Mouse (Mus musculus) megakaryocyte, embryonic 14.5 days (primary cell): ENCODE results near the gene Gm11444.

Experiments used
- FLI1 ChIP-seq: IDR thresholded peaks from 2 replicates; pipeline ENCODE4 v1.6.1; 2012; ENCODE audit warnings: low read length, inconsistent platforms, mixed read lengths
- GATA1 ChIP-seq: IDR thresholded peaks from 3 replicates; pipeline ENCODE4 v1.6.1; 2012; ENCODE audit warnings: mixed read lengths, low read length, inconsistent platforms, borderline replicate concordance

GRCm38 (mm10) chr11:85850758-85851157 is 625 bp upstream of the Gm11444 start:
- no peak for TF ChIP-seq GATA1
- no peak for TF ChIP-seq FLI1
